Mouse (Mus musculus) heart, embryonic 11.5 days (tissue): Measurements from ENCODE around the gene Il15ra. TPM values are rescaled to one million over a fixed set of nuclear protein-coding genes. Genes with fewer than 3 reads are reported as not detected.

Experiments used
- ATAC-seq: fragments of 200-750 bp; cut with Nextera tagmentation; replicated peaks from 2 replicates; pipeline ENCODE4 v1.8.0; 2017; ENCODE audit warnings: moderate library complexity; ENCODE audit not compliant: insufficient number of reproducible peaks, low FRiP score, low TSS enrichment
- H3K27ac ChIP-seq: fragments of 300-500 bp; sonication (generic); 2 replicates; pipeline ENCODE4 v1.5.1; 2014; ENCODE audit warnings: mild to moderate bottlenecking, low read depth, low read length
- H3K27me3 ChIP-seq: fragments of 300-500 bp; sonication (generic); 2 replicates; pipeline ENCODE4 v1.6.1; 2014; ENCODE audit warnings: mild to moderate bottlenecking, low read length, mixed read lengths; ENCODE audit not compliant: control insufficient read depth, insufficient read depth
- H3K36me3 ChIP-seq: fragments of 300-500 bp; sonication (generic); 2 replicates; pipeline ENCODE4 v1.6.1; 2014; ENCODE audit warnings: mild to moderate bottlenecking, low read length, moderate library complexity, mixed read lengths; ENCODE audit not compliant: control insufficient read depth, insufficient read depth
- H3K4me1 ChIP-seq: fragments of 300-500 bp; sonication (generic); 2 replicates; pipeline ENCODE4 v1.6.1; 2014; ENCODE audit warnings: low read length; ENCODE audit not compliant: control insufficient read depth, insufficient read depth
- H3K4me2 ChIP-seq: fragments of 300-500 bp; sonication (generic); 2 replicates; pipeline ENCODE4 v1.6.1; 2014; ENCODE audit warnings: mild to moderate bottlenecking, moderate library complexity
- H3K4me3 ChIP-seq: fragments of 300-500 bp; sonication (generic); 2 replicates; pipeline ENCODE4 v1.5.1; 2014; ENCODE audit warnings: low read depth, low read length
- H3K9ac ChIP-seq: fragments of 300-500 bp; sonication (generic); 2 replicates; pipeline ENCODE4 v1.6.1; 2014; ENCODE audit warnings: mild to moderate bottlenecking, low read depth, low read length, moderate library complexity
- H3K9me3 ChIP-seq: fragments of 300-500 bp; sonication (generic); replicated peaks from 2 replicates; pipeline ENCODE4 v1.6.1; 2016; ENCODE audit warnings: low read length; ENCODE audit not compliant: control insufficient read depth
- WGBS: fragments of 180-500 bp; shearing (Covaris S2); extraction: QIAGEN DNeasy Blood & Tissue Kit; methylation state at CpG from one replicate; pipeline ENCODE4 v1.1.7; 2014; ENCODE audit not compliant: insufficient replicate concordance; 5-methylcytosine and 5-hydroxymethylcytosine counted together
- polyA plus RNA-seq: library from polyadenylated mRNA; unstranded; fragments of >200 nt; fragmentation: Nextera tagmentation; extraction: Ambion mirVana; gene quantifications from 2 replicates; pipeline ENCODE4 v1.2.1, GENCODE M21; 2014

Il15ra gene
- polyA plus RNA-seq, 1 experiment from 2014 or later = 6.7 TPM

GRCm38 (mm10) chr2:11714535-11714934 is 9.4 kb downstream of the Il15ra start:
- no peak overlapping the region for H3K27ac ChIP-seq
- no peak overlapping the region for H3K4me2 ChIP-seq
- H3K9me3 ChIP-seq = no peaks in the 10 kb centered on the region
- H3K9ac ChIP-seq = no peak overlapping the region
- 65% methylated on average over 4 of the region's 4 CpGs for WGBS
- no peaks in the 10 kb centered on the region for H3K27me3 ChIP-seq
- H3K4me1 ChIP-seq = no peaks in the 10 kb centered on the region
- no peak for ATAC-seq
- H3K4me3 ChIP-seq = no peak overlapping the region
- H3K36me3 ChIP-seq = no peaks in the 10 kb centered on the region

- no peaks in the 10 kb centered on the region for H3K4me1 ChIP-seq
- ATAC-seq = no peak
- no peak overlapping the region for H3K27ac ChIP-seq
- H3K4me3 ChIP-seq = no peak overlapping the region
- no peaks in the 10 kb centered on the region for H3K27me3 ChIP-seq
- H3K4me2 ChIP-seq = no peak overlapping the region
- H3K9ac ChIP-seq = no peak overlapping the region
- H3K36me3 ChIP-seq = no peaks in the 10 kb centered on the region
- no peaks in the 10 kb centered on the region for H3K9me3 ChIP-seq
- WGBS = 80% methylated on average over 2 of the region's 2 CpGs
Observed at GRCm38 (mm10) chr2:11718573-11718972, 13.5 kb downstream of the Il15ra start.

DNA sequence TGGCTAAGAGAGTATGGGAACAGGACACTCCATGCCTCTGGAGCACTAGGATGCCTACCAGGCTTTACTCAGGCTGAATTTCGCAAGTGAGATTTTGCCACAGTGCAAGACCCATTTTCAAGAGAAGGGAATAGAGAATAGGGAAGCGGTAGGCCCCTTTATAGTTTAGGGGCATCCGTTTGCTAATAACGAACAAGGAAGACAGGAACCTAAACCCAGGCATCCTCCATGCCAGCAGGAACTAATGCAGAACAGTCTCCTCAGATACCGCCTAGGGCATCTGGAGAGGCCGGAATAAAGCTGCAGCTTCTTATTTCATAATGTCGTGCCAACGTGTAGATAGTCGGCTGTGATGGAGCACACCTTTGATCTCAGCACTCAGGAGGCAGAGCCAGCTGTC is 17.5 kb downstream of the Il15ra start:
- no peak overlapping the region for H3K4me2 ChIP-seq
- no peaks in the 10 kb centered on the region for H3K27me3 ChIP-seq
- no peak for ATAC-seq
- no peaks in the 10 kb centered on the region for H3K36me3 ChIP-seq
- H3K9me3 ChIP-seq = no peaks in the 10 kb centered on the region
- H3K9ac ChIP-seq = no peak overlapping the region
- H3K4me1 ChIP-seq = no peaks in the 10 kb centered on the region
- WGBS = 77% methylated on average over 9 of the region's 9 CpGs
- H3K4me3 ChIP-seq = no peak overlapping the region
- no peak overlapping the region for H3K27ac ChIP-seq

DNA sequence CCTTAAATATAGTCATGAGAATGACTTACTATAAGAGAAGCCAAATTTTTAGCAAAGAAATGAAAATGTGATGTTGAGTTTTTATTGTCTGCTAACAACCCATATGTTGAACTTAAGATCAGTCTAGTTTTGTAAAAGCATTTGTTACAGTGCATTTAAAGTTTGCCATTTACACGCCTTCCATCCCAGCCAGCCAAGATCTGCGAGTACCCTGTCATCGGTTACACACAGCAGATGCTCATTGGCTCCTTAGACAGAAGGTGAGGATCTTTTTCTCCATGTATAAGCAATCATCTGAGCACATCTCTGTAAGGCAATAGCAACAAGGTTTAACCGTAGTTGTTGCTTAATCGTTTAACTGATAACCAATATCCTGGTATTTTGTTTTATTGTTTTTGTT is 22.5 kb downstream of the Il15ra start:
- H3K4me3 ChIP-seq = no peak overlapping the region
- no peak for ATAC-seq
- H3K4me2 ChIP-seq = no peak overlapping the region
- WGBS = 86% methylated on average over 5 of the region's 5 CpGs
- H3K27ac ChIP-seq = no peak overlapping the region
- no peaks in the 10 kb centered on the region for H3K9me3 ChIP-seq
- H3K9ac ChIP-seq = no peak overlapping the region
- no peaks in the 10 kb centered on the region for H3K36me3 ChIP-seq
- no peaks in the 10 kb centered on the region for H3K4me1 ChIP-seq
- no peaks in the 10 kb centered on the region for H3K27me3 ChIP-seq

DNA sequence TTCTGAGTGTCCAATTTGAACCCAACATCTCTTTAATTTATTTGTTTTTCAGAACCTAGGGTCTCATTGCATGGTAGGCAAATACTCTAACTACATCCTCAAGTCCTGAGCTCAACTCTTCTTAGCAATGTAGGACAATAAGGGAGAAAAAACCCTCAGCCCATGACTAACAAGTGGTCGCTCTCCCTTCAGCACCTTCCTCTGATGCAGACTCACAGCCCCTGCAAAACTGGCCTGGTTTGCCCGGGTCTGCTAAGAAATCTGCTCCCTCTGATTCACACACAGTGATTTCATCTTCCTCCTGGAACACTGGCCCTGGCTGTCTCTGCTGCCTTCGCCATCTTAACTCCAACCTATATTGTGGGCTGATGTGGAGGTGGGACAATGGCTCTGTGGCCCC is 24.0 kb downstream of the Il15ra start:
- Histone ChIP-seq H3K36me3 (no peaks in the 10 kb centered on the region), H3K9ac (no peak overlapping the region), H3K4me1 (no peaks in the 10 kb centered on the region), H3K27ac (no peak overlapping the region), H3K4me3 (no peak overlapping the region), H3K4me2 (no peak overlapping the region), H3K27me3 (no peaks in the 10 kb centered on the region), H3K9me3 (no peaks in the 10 kb centered on the region)
- WGBS = 48% methylated on average over 3 of the region's 3 CpGs
- ATAC-seq = no peak

- Histone ChIP-seq H3K36me3 (no peaks in the 10 kb centered on the region), H3K4me1 (no peaks in the 10 kb centered on the region), H3K9ac (no peak overlapping the region), H3K27ac (no peak overlapping the region), H3K4me2 (no peak overlapping the region), H3K4me3 (no peak overlapping the region), H3K9me3 (no peaks in the 10 kb centered on the region), H3K27me3 (no peaks in the 10 kb centered on the region)
- 73% methylated on average over 5 of the region's 5 CpGs for WGBS
- ATAC-seq = no peak
Observed at GRCm38 (mm10) chr2:11732978-11733377, 27.9 kb downstream of the Il15ra start.

- no peak overlapping the region for H3K4me2 ChIP-seq
- no peak for ATAC-seq
- H3K27ac ChIP-seq = no peak overlapping the region
- H3K27me3 ChIP-seq = no peaks in the 10 kb centered on the region
- H3K9me3 ChIP-seq = no peaks in the 10 kb centered on the region
- WGBS = 79% methylated on average over 6 of the region's 6 CpGs
- H3K36me3 ChIP-seq = peaks cover 11% of the 10 kb centered on the region
- no peak overlapping the region for H3K9ac ChIP-seq
- H3K4me3 ChIP-seq = no peak overlapping the region
- no peaks in the 10 kb centered on the region for H3K4me1 ChIP-seq
Observed at GRCm38 (mm10) chr2:11735853-11736252, 30.8 kb downstream of the Il15ra start.

GRCm38 (mm10) chr2:11738794-11739193 is 33.7 kb downstream of the Il15ra start:
- no peak for ATAC-seq

GRCm38 (mm10) chr2:11739516-11740051 is 34.5 kb downstream of the Il15ra start:
- Histone ChIP-seq H3K4me1 (no peaks in the 10 kb centered on the region), H3K4me2 (no peak overlapping the region), H3K4me3 (no peak overlapping the region), H3K9me3 (no peaks in the 10 kb centered on the region), H3K9ac (no peak overlapping the region), H3K27ac (no peak overlapping the region), H3K36me3 (peaks cover 33% of the 10 kb centered on the region), H3K27me3 (no peaks in the 10 kb centered on the region)
- WGBS = 93% methylated on average over 4 of the region's 4 CpGs
- ATAC-seq = no peak

More at GRCm38 (mm10) chr2:11738794-11739193, 33.7 kb downstream of the Il15ra start:
- whole genome bisulfite sequencing = 87% methylated on average over 3 of the region's 3 CpGs
- H3K4me2 ChIP-seq = no peak overlapping the region
- no peak overlapping the region for H3K4me3 ChIP-seq
- H3K27me3 ChIP-seq = no peaks in the 10 kb centered on the region
- H3K36me3 ChIP-seq = peaks cover 33% of the 10 kb centered on the region
- no peak overlapping the region for H3K9ac ChIP-seq
- no peaks in the 10 kb centered on the region for H3K9me3 ChIP-seq
- H3K27ac ChIP-seq = no peak overlapping the region
- H3K4me1 ChIP-seq = no peaks in the 10 kb centered on the region
